Mouse (Mus musculus): ENCODE measurements around the gene Adam8. TPM values are rescaled to one million over a fixed set of nuclear protein-coding genes. Genes with fewer than 3 reads are reported as not detected.
A peak's percentile ranks its signal among the peaks of the same experiment; 100 is the strongest.

Gene Adam8
- polyA plus RNA-seq (2015; fragmentation: Nextera tagmentation; extraction: Ambion mirVana), result 2.9 and 3.0 TPM in 2 replicates

- Histone ChIP-seq H3K27ac (no peak within 1 kb of the TSS), H3K9me3 (no peaks in the 10 kb centered on the region), H3K4me1 (no peaks in the 10 kb centered on the region), H3K36me3 (peaks cover 25% of the 10 kb centered on the region), H3K27me3 (no peaks in the 10 kb centered on the region), H3K4me3 (no peak within 1 kb of the TSS), H3K4me2 (no peak within 1 kb of the TSS), H3K9ac (no peak within 1 kb of the TSS)
- no peak for ATAC-seq (ENCODE audit: insufficient number of reproducible peaks, low FRiP score, low TSS enrichment, low read depth)
- 21% methylated on average over 7 of the region's 7 CpGs for WGBS
Measured at GRCm38 (mm10) chr7:139992406-139992805, at the start of gene Adam8. TSS of gene Adam8 (minus strand) at chr7:139992562.

- Histone ChIP-seq H3K27ac (no peak overlapping the region), H3K9ac (peak overlapping the region; percentile 57), H3K36me3 (peaks cover 37% of the 10 kb centered on the region), H3K4me2 (peak overlapping the region; percentile 77), H3K9me3 (no peaks in the 10 kb centered on the region), H3K27me3 (no peaks in the 10 kb centered on the region), H3K4me3 (peak overlapping the region; percentile 83), H3K4me1 (peaks cover 20% of the 10 kb centered on the region)
- WGBS, result 44% methylated on average over 3 of the region's 3 CpGs
- no peak for ATAC-seq (ENCODE audit: insufficient number of reproducible peaks, low FRiP score, low TSS enrichment, low read depth)
Measured at GRCm38 (mm10) chr7:140037171-140037555, 44.8 kb upstream of the Adam8 start.

- 1% methylated on average over 69 of the region's 69 CpGs for WGBS
- H3K4me1 ChIP-seq, result peaks cover 20% of the 10 kb centered on the region
- peak within 1 kb of the TSS; percentile 95 for H3K27ac ChIP-seq
- H3K9me3 ChIP-seq, result no peaks in the 10 kb centered on the region
- ATAC-seq (ENCODE audit: insufficient number of reproducible peaks, low FRiP score, low TSS enrichment, low read depth), result peak; percentile 95
- H3K27me3 ChIP-seq, result no peaks in the 10 kb centered on the region
- peaks cover 42% of the 10 kb centered on the region for H3K36me3 ChIP-seq
- H3K4me2 ChIP-seq, result peak within 1 kb of the TSS; percentile 77
- peak within 1 kb of the TSS; percentile 87 for H3K9ac ChIP-seq
- peak within 1 kb of the TSS; percentile 83 for H3K4me3 ChIP-seq
Measured at GRCm38 (mm10) chr7:140036281-140037170, 44.2 kb upstream of the Adam8 start, which contains the start of the genes Zfp511 and Tubgcp2. TSS of gene Zfp511 (plus strand) at chr7:140036391. TSS of gene Tubgcp2 (minus strand) at chr7:140036669.

DNA sequence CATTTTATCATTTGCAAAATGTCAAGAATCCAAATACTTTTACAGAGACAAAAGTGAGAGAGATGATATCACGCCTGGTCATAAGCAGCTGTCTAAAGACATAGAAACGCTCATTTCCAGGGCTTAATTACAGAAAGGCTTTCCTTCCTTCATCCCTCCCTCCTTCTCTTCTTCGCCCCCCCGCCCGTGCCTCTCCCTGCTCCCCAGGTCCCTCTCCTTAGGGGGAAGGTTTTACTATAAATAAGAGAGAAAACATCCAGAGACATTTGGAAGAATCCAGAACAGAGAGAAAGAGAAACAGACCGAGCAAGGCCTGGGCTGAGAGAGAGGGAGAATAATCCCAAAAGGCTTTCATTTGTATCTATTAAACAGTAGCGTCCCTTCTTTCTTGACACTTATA lies 43.1 kb upstream of the Adam8 start:
- H3K27ac ChIP-seq, result peak overlapping the region; percentile 95
- H3K4me3 ChIP-seq, result peak overlapping the region; percentile 83
- H3K9ac ChIP-seq, result peak overlapping the region; percentile 87
- H3K36me3 ChIP-seq, result peaks cover 45% of the 10 kb centered on the region
- ATAC-seq (ENCODE audit: insufficient number of reproducible peaks, low FRiP score, low TSS enrichment, low read depth), result no peak
- H3K27me3 ChIP-seq, result no peaks in the 10 kb centered on the region
- no peaks in the 10 kb centered on the region for H3K9me3 ChIP-seq
- peaks cover 20% of the 10 kb centered on the region for H3K4me1 ChIP-seq
- 12% methylated on average over 7 of the region's 7 CpGs for WGBS
- peak overlapping the region; percentile 77 for H3K4me2 ChIP-seq

- Histone ChIP-seq H3K4me3 (no peak overlapping the region), H3K4me2 (no peak overlapping the region), H3K4me1 (peaks cover 20% of the 10 kb centered on the region), H3K27ac (no peak overlapping the region), H3K9ac (no peak overlapping the region), H3K27me3 (no peaks in the 10 kb centered on the region), H3K36me3 (peaks cover 49% of the 10 kb centered on the region), H3K9me3 (no peaks in the 10 kb centered on the region)
- ATAC-seq (ENCODE audit: insufficient number of reproducible peaks, low FRiP score, low TSS enrichment, low read depth), result no peak
- WGBS, result 94% methylated on average over 9 of the region's 9 CpGs
Measured at GRCm38 (mm10) chr7:140033386-140033785, 41.0 kb upstream of the Adam8 start.

DNA sequence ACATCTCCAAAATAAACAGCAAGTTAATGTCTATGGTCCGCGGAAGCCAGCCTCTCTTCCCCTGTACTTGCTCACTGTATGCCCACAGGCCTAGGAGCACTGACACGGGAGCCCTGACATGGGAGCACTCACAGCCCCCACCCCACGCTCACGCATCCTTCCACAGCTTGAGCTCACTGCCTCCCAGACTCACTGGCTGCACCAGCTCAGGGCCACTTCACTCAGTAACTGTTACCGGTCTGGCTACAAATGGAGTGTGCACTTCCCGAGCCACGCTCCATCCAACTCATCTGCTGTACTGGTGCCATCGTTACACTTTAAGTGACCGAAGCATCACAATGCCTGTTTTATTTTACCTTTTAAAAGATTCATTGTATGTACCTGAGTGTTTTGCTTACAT lies 40.0 kb upstream of the Adam8 start:
- Histone ChIP-seq H3K27me3 (no peaks in the 10 kb centered on the region), H3K4me2 (no peak overlapping the region), H3K4me3 (no peak overlapping the region), H3K36me3 (peaks cover 56% of the 10 kb centered on the region), H3K9ac (no peak overlapping the region), H3K9me3 (no peaks in the 10 kb centered on the region), H3K4me1 (peaks cover 17% of the 10 kb centered on the region), H3K27ac (no peak overlapping the region)
- no peak for ATAC-seq (ENCODE audit: insufficient number of reproducible peaks, low FRiP score, low TSS enrichment, low read depth)
- WGBS, result 94% methylated on average over 10 of the region's 10 CpGs

DNA sequence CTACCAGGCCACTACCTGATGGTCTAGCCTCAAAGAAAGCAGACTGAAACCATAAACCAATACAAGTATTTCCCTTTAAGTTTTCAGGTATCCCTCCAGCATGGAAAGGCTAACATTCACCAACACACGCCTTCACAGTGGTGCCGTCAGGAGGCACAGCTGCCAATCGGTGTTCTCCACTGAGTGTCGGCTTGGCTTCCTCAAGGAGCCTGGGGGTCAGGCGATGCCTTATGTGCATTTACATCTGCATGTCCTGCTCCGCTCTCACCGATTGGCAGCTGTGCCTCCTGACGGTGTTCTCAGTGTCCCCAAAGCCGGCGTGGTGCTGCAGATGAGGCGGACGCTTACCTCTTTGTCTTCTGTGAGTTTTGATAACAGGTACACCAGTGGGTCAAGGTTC lies 39.4 kb upstream of the Adam8 start:
- H3K4me1 ChIP-seq, result peaks cover 11% of the 10 kb centered on the region
- H3K4me2 ChIP-seq, result no peak overlapping the region
- ATAC-seq (ENCODE audit: insufficient number of reproducible peaks, low FRiP score, low TSS enrichment, low read depth), result no peak
- H3K4me3 ChIP-seq, result no peak overlapping the region
- 92% methylated on average over 12 of the region's 12 CpGs for WGBS
- H3K9ac ChIP-seq, result no peak overlapping the region
- no peaks in the 10 kb centered on the region for H3K27me3 ChIP-seq
- peaks cover 56% of the 10 kb centered on the region for H3K36me3 ChIP-seq
- no peak overlapping the region for H3K27ac ChIP-seq
- no peaks in the 10 kb centered on the region for H3K9me3 ChIP-seq

- H3K4me3 ChIP-seq, result no peak overlapping the region
- H3K4me1 ChIP-seq, result no peaks in the 10 kb centered on the region
- no peaks in the 10 kb centered on the region for H3K9me3 ChIP-seq
- no peak overlapping the region for H3K4me2 ChIP-seq
- 96% methylated on average over 17 of the region's 17 CpGs for WGBS
- no peak overlapping the region for H3K27ac ChIP-seq
- no peaks in the 10 kb centered on the region for H3K27me3 ChIP-seq
- H3K9ac ChIP-seq, result no peak overlapping the region
- peaks cover 34% of the 10 kb centered on the region for H3K36me3 ChIP-seq
- no peak for ATAC-seq (ENCODE audit: insufficient number of reproducible peaks, low FRiP score, low TSS enrichment, low read depth)
Measured at GRCm38 (mm10) chr7:140011336-140011735, 19.0 kb upstream of the Adam8 start.

DNA sequence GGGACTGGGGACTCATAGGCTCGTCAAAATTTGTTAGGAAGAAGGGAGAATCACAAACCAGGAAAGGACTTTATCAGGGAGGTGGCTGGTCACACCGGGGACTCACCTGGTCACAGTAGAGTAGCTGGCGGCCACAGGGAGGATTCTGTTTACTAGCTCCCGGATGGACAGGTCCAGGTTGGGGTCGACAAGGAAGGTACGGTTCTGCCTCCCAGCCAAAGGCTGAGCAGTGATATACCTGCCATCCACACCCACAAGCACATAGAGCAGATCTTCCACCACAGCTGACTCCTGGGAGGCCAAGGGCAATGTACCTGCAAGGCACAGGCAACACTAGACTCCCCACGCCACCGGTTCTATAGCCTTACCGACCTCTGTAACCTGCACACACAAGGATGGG lies 15.4 kb upstream of the Adam8 start:
- no peak overlapping the region for H3K4me2 ChIP-seq
- ATAC-seq (ENCODE audit: insufficient number of reproducible peaks, low FRiP score, low TSS enrichment, low read depth), result no peak
- no peaks in the 10 kb centered on the region for H3K9me3 ChIP-seq
- H3K9ac ChIP-seq, result no peak overlapping the region
- H3K27ac ChIP-seq, result no peak overlapping the region
- H3K4me1 ChIP-seq, result no peaks in the 10 kb centered on the region
- H3K27me3 ChIP-seq, result no peaks in the 10 kb centered on the region
- WGBS, result 92% methylated on average over 9 of the region's 9 CpGs
- H3K36me3 ChIP-seq, result peaks cover 57% of the 10 kb centered on the region
- no peak overlapping the region for H3K4me3 ChIP-seq

- Histone ChIP-seq H3K4me1 (no peaks in the 10 kb centered on the region), H3K27ac (no peak overlapping the region), H3K27me3 (no peaks in the 10 kb centered on the region), H3K36me3 (peaks cover 62% of the 10 kb centered on the region), H3K9ac (no peak overlapping the region), H3K4me2 (no peak overlapping the region), H3K9me3 (no peaks in the 10 kb centered on the region), H3K4me3 (no peak overlapping the region)
- 90% methylated on average over 9 of the region's 9 CpGs for WGBS
- ATAC-seq (ENCODE audit: insufficient number of reproducible peaks, low FRiP score, low TSS enrichment, low read depth), result no peak
Measured at GRCm38 (mm10) chr7:140006861-140007611, 14.7 kb upstream of the Adam8 start.

- Histone ChIP-seq H3K4me3 (no peak overlapping the region), H3K4me2 (no peak overlapping the region), H3K9me3 (no peaks in the 10 kb centered on the region), H3K9ac (no peak overlapping the region), H3K27me3 (no peaks in the 10 kb centered on the region), H3K27ac (no peak overlapping the region), H3K4me1 (no peaks in the 10 kb centered on the region), H3K36me3 (peaks cover 70% of the 10 kb centered on the region)
- no peak for ATAC-seq (ENCODE audit: insufficient number of reproducible peaks, low FRiP score, low TSS enrichment, low read depth)
- WGBS, result 89% methylated on average over 8 of the region's 8 CpGs
Measured at GRCm38 (mm10) chr7:140004666-140005065, 12.3 kb upstream of the Adam8 start.

Data from limb, embryonic 15.5 days (tissue).